Mouse (Mus musculus): ENCODE measurements at regions not wholly inside any gene's neighbourhood (a gene's known extent, or its start where the extent isn't known, plus 50 kb on each side); places are given as distances from the start of the nearest gene placed in this dataset.

GRCm38 (mm10) chr8:88417307-88418095 lies 55.5 kb upstream of the Brd7 start:
- intact Hi-C loops (cut with DNase I): no loop called here
- peak; percentile 38 to 49 for DNase-seq (ENCODE audit: low spot score in 2 of 2)

- DNase-seq (ENCODE audit: low spot score in 2 of 2): no peak
- intact Hi-C loops (cut with DNase I): no loop called here
Observed at GRCm38 (mm10) chr8:88423264-88423663, 61.3 kb upstream of the Brd7 start.

GRCm38 (mm10) chr8:88428560-88428959 lies 66.6 kb upstream of the Brd7 start:
- intact Hi-C loops (cut with DNase I): no loop called here
- DNase-seq (ENCODE audit: low spot score in 2 of 2): no peak

- no peak for DNase-seq (ENCODE audit: low spot score in 2 of 2)
- intact Hi-C loops (cut with DNase I): no loop called here
Observed at GRCm38 (mm10) chr8:88431389-88431788, 69.4 kb upstream of the Brd7 start.

- no peak for DNase-seq (ENCODE audit: low spot score in 2 of 2)
- intact Hi-C loops (cut with DNase I): no loop called here
Observed at GRCm38 (mm10) chr8:88435686-88436085, 73.7 kb upstream of the Brd7 start.

GRCm38 (mm10) chr8:88440219-88440618 lies 78.2 kb upstream of the Brd7 start:
- intact Hi-C loops (cut with DNase I): no loop called here
- DNase-seq (ENCODE audit: low spot score in 2 of 2): no peak

GRCm38 (mm10) chr8:88443397-88443796 lies 77.8 kb upstream of the Nkd1 start:
- DNase-seq (ENCODE audit: low spot score in 2 of 2): no peak
- intact Hi-C loops (cut with DNase I): no loop called here

- intact Hi-C loops (cut with DNase I): no loop called here
- DNase-seq (ENCODE audit: low spot score in 2 of 2): peak; percentile 29 to 39
Observed at GRCm38 (mm10) chr8:88447406-88447805, 73.7 kb upstream of the Nkd1 start.

- intact Hi-C loops (cut with DNase I): no loop called here
Observed at GRCm38 (mm10) chr8:88447844-88448535, 73.2 kb upstream of the Nkd1 start.

GRCm38 (mm10) chr8:88449001-88449400 lies 72.2 kb upstream of the Nkd1 start:
- intact Hi-C loops (cut with DNase I): no loop called here
- no peak for DNase-seq (ENCODE audit: low spot score in 2 of 2)

More at GRCm38 (mm10) chr8:88447844-88448535, 73.2 kb upstream of the Nkd1 start:
- DNase-seq (ENCODE audit: low spot score in 2 of 2): no peak

- intact Hi-C loops (cut with DNase I): no loop called here
- no peak for DNase-seq (ENCODE audit: low spot score in 2 of 2)
Observed at GRCm38 (mm10) chr8:88449534-88449933, 71.6 kb upstream of the Nkd1 start.

GRCm38 (mm10) chr8:88450864-88451657 lies 70.1 kb upstream of the Nkd1 start:
- intact Hi-C loops (cut with DNase I): loop anchor here (5.0 kb wide), 1 partner anchor 171 kb away; no protein-coding TSS in a partner anchor
- DNase-seq (ENCODE audit: low spot score in 2 of 2): no peak

GRCm38 (mm10) chr8:88451658-88452500 lies 69.3 kb upstream of the Nkd1 start:
- peak in 1 of 2 experiments; percentile 38 for DNase-seq (ENCODE audit: low spot score in 2 of 2)
- intact Hi-C loops (cut with DNase I): loop anchor here (5.0 kb wide), 1 partner anchor 170 kb away; no protein-coding TSS in a partner anchor

- no peak for DNase-seq (ENCODE audit: low spot score in 2 of 2)
- intact Hi-C loops (cut with DNase I): loop anchor here (5.0 kb wide), 1 partner anchor 170 kb away; no protein-coding TSS in a partner anchor
Observed at GRCm38 (mm10) chr8:88452501-88452847, 68.7 kb upstream of the Nkd1 start.

GRCm38 (mm10) chr8:88454048-88454696 lies 67.0 kb upstream of the Nkd1 start:
- intact Hi-C loops (cut with DNase I): loop anchor here (2.0 to 5.0 kb wide), 2 partner anchors 67 to 168 kb away; partner anchors contain the start of gene Nkd1
- peak; percentile 51 to 59 for DNase-seq (ENCODE audit: low spot score in 2 of 2)

GRCm38 (mm10) chr8:88454906-88455305 lies 66.2 kb upstream of the Nkd1 start:
- no peak for DNase-seq (ENCODE audit: low spot score in 2 of 2)
- intact Hi-C loops (cut with DNase I): loop anchor here (2.0 to 5.0 kb wide), 2 partner anchors 66 to 167 kb away; partner anchors contain the start of gene Nkd1

- DNase-seq (ENCODE audit: low spot score in 2 of 2): no peak
- intact Hi-C loops (cut with DNase I): loop anchor here (2.0 kb wide), 1 partner anchor 65 kb away; the partner anchor contains the start of gene Nkd1
Observed at GRCm38 (mm10) chr8:88455434-88456020, 65.6 kb upstream of the Nkd1 start.

- intact Hi-C loops (cut with DNase I): no loop called here
- DNase-seq (ENCODE audit: low spot score in 2 of 2): no peak
Observed at GRCm38 (mm10) chr8:88459197-88459596, 62.0 kb upstream of the Nkd1 start.

Measured in left cerebral cortex, postnatal 14 days (tissue).